Mouse (Mus musculus) myocyte (in vitro differentiated cells): ENCODE measurements around the gene Slc51a.

Experiments used
- POLR2A ChIP-seq: IDR thresholded peaks from one replicate; pipeline ENCODE4 v1.6.1; 2011; ENCODE audit warnings: low read depth, mild to moderate bottlenecking, control low read depth, moderate library complexity; ENCODE audit not compliant: insufficient read length
- POLR2AphosphoS2 ChIP-seq: IDR thresholded peaks from one replicate; pipeline ENCODE4 v1.6.1; 2011; ENCODE audit warnings: low read depth, control low read depth; ENCODE audit not compliant: insufficient read length

DNA sequence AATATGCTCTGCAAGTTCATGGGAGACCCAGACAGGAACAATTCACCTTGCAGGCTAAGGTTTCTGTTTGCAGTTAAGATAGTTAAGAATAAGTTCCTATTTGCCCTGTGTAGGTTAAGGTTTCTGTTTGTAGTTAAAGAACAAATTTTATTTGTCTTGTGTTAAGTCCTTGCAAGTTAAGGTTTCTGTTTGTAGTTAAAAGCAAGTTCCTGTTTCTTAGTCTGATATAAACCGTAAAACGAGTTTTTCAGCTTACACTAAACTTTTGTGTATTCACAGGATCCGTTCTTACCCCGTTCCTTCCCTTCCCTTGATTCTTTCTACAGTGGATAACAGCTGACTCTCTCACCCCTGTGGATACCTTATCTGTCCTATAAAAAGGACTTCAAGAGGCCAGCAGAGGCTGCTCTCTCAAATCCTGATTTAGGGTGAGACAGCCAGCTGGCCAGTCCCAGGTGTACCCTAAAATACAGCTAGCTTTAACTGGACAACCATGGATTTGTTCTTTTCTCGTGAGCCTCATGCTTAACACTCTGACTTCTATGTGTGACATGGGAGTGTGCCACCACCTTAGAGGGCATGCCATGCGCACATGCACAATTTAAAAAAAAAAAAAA is 35.0 kb upstream of the Slc51a start:
- TF ChIP-seq POLR2A (no peak), POLR2AphosphoS2 (no peak)
